Mouse (Mus musculus): ENCODE data around the gene Mosmo.

GRCm38 (mm10) chr7:120712071-120712470 lies 34.7 kb downstream of the Mosmo start:
- TF ChIP-seq CTCF (IDR thresholded peaks at IDR 0.05; ENCODE audit: extremely low read depth, insufficient read depth, insufficient read length, insufficient replicate concordance): no peak
- no peak for TF ChIP-seq POLR2A (IDR thresholded peaks at IDR 0.05; ENCODE audit: low read depth, low read length)
